Mouse (Mus musculus) lung, embryonic 16.5 days (tissue): ENCODE results near the gene Pak1ip1. TPM values are rescaled to one million over a fixed set of nuclear protein-coding genes. Genes with fewer than 3 reads are reported as not detected.
"Not testable (repeated sequence)": the region's sequence is repeated elsewhere in the genome, so short reads cannot be mapped to it uniquely, and the experiment has no call there.

Experiments
- ATAC-seq: fragments of 200-750 bp; cut with Nextera tagmentation; 2 replicates; pipeline ENCODE4 v1.8.0; 2017; ENCODE audit warnings: low read depth, mild to moderate bottlenecking, moderate library complexity
- H3K27ac ChIP-seq: fragments of 300-500 bp; sonication (generic); 2 replicates; pipeline ENCODE4 v1.5.1; 2014; ENCODE audit warnings: mild to moderate bottlenecking, control low read depth, low read length
- H3K27me3 ChIP-seq: fragments of 300-500 bp; sonication (generic); 2 replicates; pipeline ENCODE4 v1.6.1; 2014; ENCODE audit warnings: low read depth, low read length, mixed read lengths; ENCODE audit not compliant: control insufficient read depth, insufficient read depth
- H3K36me3 ChIP-seq: fragments of 300-500 bp; sonication (generic); 2 replicates; pipeline ENCODE4 v1.6.1; 2014; ENCODE audit warnings: low read length; ENCODE audit not compliant: control insufficient read depth, insufficient read depth
- H3K4me1 ChIP-seq: fragments of 300-500 bp; sonication (generic); replicated peaks from 2 replicates; pipeline ENCODE4 v1.6.1; 2014; ENCODE audit warnings: low read length, mixed read lengths; ENCODE audit not compliant: control insufficient read depth, insufficient read depth
- H3K4me2 ChIP-seq: fragments of 300-500 bp; sonication (generic); 2 replicates; pipeline ENCODE4 v1.6.1; 2014; ENCODE audit warnings: low read depth, low read length, control low read depth
- H3K4me3 ChIP-seq: fragments of 300-500 bp; sonication (generic); 2 replicates; pipeline ENCODE4 v1.5.1; 2014; ENCODE audit warnings: mild to moderate bottlenecking, low read length, control low read depth
- H3K9ac ChIP-seq: fragments of 300-500 bp; sonication (generic); 2 replicates; pipeline ENCODE4 v1.6.1; 2014; ENCODE audit warnings: low read length, control low read depth
- H3K9me3 ChIP-seq: fragments of 300-500 bp; sonication (generic); 2 replicates; pipeline ENCODE4 v1.6.1; 2016; ENCODE audit warnings: low read length; ENCODE audit not compliant: control insufficient read depth
- WGBS: fragments of 180-500 bp; shearing (Covaris S2); extraction: QIAGEN DNeasy Blood & Tissue Kit; methylation state at CpG from one replicate; pipeline ENCODE4 v1.1.7; 2014; 5-methylcytosine and 5-hydroxymethylcytosine counted together
- polyA plus RNA-seq: library from polyadenylated mRNA; unstranded; fragments of >200 nt; fragmentation: Nextera tagmentation; extraction: Ambion mirVana; gene quantifications from 2 replicates; pipeline ENCODE4 v1.2.1, GENCODE M21; 2015

Pak1ip1 gene
- polyA plus RNA-seq, 1 experiment from 2014 or later = 62.2 TPM

DNA sequence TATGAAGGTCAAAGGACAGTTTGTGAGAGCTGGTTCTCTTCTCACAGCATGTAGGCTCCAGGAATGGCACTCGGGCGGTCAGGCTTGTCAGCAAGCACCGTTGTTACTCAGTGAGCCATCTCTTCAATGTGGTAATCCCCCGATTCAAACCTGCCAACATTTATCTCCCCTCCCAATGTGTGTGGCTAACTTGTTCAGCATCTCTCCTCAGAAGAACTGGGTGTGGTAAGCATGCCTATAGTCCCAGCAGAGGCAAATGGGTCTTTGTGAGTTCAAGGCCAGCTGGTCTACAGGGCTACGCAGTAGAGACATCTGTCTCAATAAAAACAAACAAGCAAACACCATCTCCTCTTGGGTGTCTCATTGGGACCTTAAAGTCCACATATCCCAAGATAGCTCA is 27.8 kb upstream of the Pak1ip1 start:
- Histone ChIP-seq H3K4me3 (no peak overlapping the region), H3K9me3 (no peaks in the 10 kb centered on the region), H3K9ac (no peak overlapping the region), H3K36me3 (no peaks in the 10 kb centered on the region), H3K27me3 (no peaks in the 10 kb centered on the region), H3K27ac (no peak overlapping the region), H3K4me2 (no peak overlapping the region), H3K4me1 (no peaks in the 10 kb centered on the region)
- 85% methylated on average over 5 of the region's 5 CpGs for WGBS
- no peak for ATAC-seq

GRCm38 (mm10) chr13:40977609-40978008 is 23.2 kb upstream of the Pak1ip1 start:
- no peak overlapping the region for H3K4me3 ChIP-seq
- WGBS = 24% methylated on average over 7 of the region's 7 CpGs
- H3K9me3 ChIP-seq = no peaks in the 10 kb centered on the region

GRCm38 (mm10) chr13:40978652-40979051 is 22.2 kb upstream of the Pak1ip1 start:
- no peak overlapping the region for H3K9ac ChIP-seq
- no peak overlapping the region for H3K27ac ChIP-seq
- H3K9me3 ChIP-seq = no peaks in the 10 kb centered on the region
- H3K27me3 ChIP-seq = no peaks in the 10 kb centered on the region
- H3K4me2 ChIP-seq = no peak overlapping the region
- WGBS = 52% methylated on average over 4 of the region's 4 CpGs
- H3K4me1 ChIP-seq = 0 out of 2 replicates have a peak, but pooled peaks cover 3% of the 10 kb centered on the region
- H3K36me3 ChIP-seq = no peaks in the 10 kb centered on the region
- peak; percentile 34; the same call in 1 of the 2 replicates for ATAC-seq
- no peak overlapping the region for H3K4me3 ChIP-seq

More at GRCm38 (mm10) chr13:40977609-40978008, 23.2 kb upstream of the Pak1ip1 start:
- Histone ChIP-seq H3K4me2 (no peak overlapping the region), H3K9ac (no peak overlapping the region), H3K27me3 (no peaks in the 10 kb centered on the region), H3K4me1 (0 out of 2 replicates have a peak, but pooled peaks cover 3% of the 10 kb centered on the region), H3K27ac (no peak overlapping the region), H3K36me3 (no peaks in the 10 kb centered on the region)
- no peak for ATAC-seq

GRCm38 (mm10) chr13:40979321-40979720 is 21.5 kb upstream of the Pak1ip1 start:
- ATAC-seq = no peak
- no peaks in the 10 kb centered on the region for H3K9me3 ChIP-seq
- no peak overlapping the region for H3K4me2 ChIP-seq
- H3K9ac ChIP-seq = no peak overlapping the region
- H3K4me1 ChIP-seq = 0 out of 2 replicates have a peak, but pooled peaks cover 3% of the 10 kb centered on the region
- no peak overlapping the region for H3K4me3 ChIP-seq
- no peaks in the 10 kb centered on the region for H3K36me3 ChIP-seq
- no peaks in the 10 kb centered on the region for H3K27me3 ChIP-seq
- H3K27ac ChIP-seq = peak overlapping the region; percentile 31; the same call in 1 of the 2 replicates
- WGBS = 32% methylated on average over 2 of the region's 2 CpGs

GRCm38 (mm10) chr13:40982759-40983158 is 18.1 kb upstream of the Pak1ip1 start:
- H3K4me2 ChIP-seq = no peak overlapping the region
- WGBS = 86% methylated on average over 1 of the region's 1 CpGs
- H3K27ac ChIP-seq = no peak overlapping the region
- H3K36me3 ChIP-seq = no peaks in the 10 kb centered on the region
- H3K4me3 ChIP-seq = no peak overlapping the region
- H3K9me3 ChIP-seq = no peaks in the 10 kb centered on the region
- H3K9ac ChIP-seq = no peak overlapping the region
- no peaks in the 10 kb centered on the region for H3K27me3 ChIP-seq
- no peak for ATAC-seq
- 0 out of 2 replicates have a peak, but pooled peaks cover 3% of the 10 kb centered on the region for H3K4me1 ChIP-seq

DNA sequence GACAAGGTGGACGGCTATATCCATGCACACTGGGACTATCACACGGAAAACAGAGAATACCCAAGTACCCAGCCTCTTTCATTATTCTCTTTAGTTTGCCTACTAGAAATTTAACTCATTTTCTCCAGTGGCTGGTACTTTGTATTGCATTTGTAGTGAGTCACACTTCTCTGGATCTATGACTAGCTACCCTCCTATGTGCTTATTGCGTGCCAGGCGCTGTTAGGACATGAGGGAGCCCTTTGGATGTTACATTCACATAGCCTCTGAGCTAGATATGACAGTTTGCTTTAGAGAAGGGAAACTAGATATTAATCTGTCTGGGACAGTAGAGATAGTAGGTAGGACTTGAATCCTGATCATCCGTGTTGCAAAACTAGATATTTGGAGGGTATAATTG is 14.7 kb upstream of the Pak1ip1 start:
- ATAC-seq = no peak
- H3K9me3 ChIP-seq = no peaks in the 10 kb centered on the region
- no peak overlapping the region for H3K4me2 ChIP-seq
- 89% methylated on average over 5 of the region's 5 CpGs for WGBS
- no peaks in the 10 kb centered on the region for H3K4me1 ChIP-seq
- no peak overlapping the region for H3K4me3 ChIP-seq
- no peak overlapping the region for H3K9ac ChIP-seq
- H3K36me3 ChIP-seq = no peaks in the 10 kb centered on the region
- H3K27me3 ChIP-seq = no peaks in the 10 kb centered on the region
- no peak overlapping the region for H3K27ac ChIP-seq

- H3K4me3 ChIP-seq, H3K27ac ChIP-seq, H3K9ac ChIP-seq, H3K36me3 ChIP-seq, ATAC-seq, H3K4me1 ChIP-seq, H3K9me3 ChIP-seq, H3K4me2 ChIP-seq, H3K27me3 ChIP-seq: not testable (repeated sequence)
- 60% methylated on average over 4 of the region's 4 CpGs for WGBS
These were observed 13.1 kb upstream of the Pak1ip1 start for GRCm38 (mm10) chr13:40987608-40988303.

DNA sequence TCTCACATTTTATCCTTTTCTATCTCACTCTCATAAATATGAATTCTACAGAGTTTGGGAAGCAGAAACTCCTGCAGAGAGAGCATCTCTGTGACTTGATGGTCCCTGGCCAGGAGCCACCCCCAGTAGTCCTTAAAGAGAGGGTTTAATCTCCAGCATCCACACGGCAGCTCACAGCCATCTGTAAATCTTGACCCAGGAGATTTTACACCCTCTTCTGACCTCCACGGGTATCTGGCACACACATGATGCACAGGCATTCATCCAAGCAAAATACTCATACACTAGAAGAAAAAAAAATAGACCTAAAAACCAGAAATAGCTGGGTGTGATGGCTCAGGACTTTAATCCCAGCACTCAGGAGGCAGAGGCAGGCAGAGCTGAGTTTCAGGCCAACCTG is 12.4 kb upstream of the Pak1ip1 start:
- Histone ChIP-seq H3K9ac (no peak overlapping the region), H3K36me3 (no peaks in the 10 kb centered on the region), H3K4me3 (no peak overlapping the region), H3K4me1 (no peaks in the 10 kb centered on the region), H3K27ac (no peak overlapping the region), H3K9me3 (no peaks in the 10 kb centered on the region), H3K27me3 (no peaks in the 10 kb centered on the region), H3K4me2 (no peak overlapping the region)
- ATAC-seq = no peak
- 43% methylated on average over 2 of the region's 2 CpGs for WGBS

- no peak for ATAC-seq
- no peak overlapping the region; the same call in 1 of the 2 replicates for H3K27ac ChIP-seq
These were observed 6.1 kb upstream of the Pak1ip1 start for GRCm38 (mm10) chr13:40994487-40995263.

More at GRCm38 (mm10) chr13:40994487-40995263, 6.1 kb upstream of the Pak1ip1 start:
- Histone ChIP-seq H3K9me3 (no peaks in the 10 kb centered on the region), H3K36me3 (no peaks in the 10 kb centered on the region), H3K4me2 (peak overlapping the region; percentile 9), H3K4me3 (no peak overlapping the region), H3K9ac (no peak overlapping the region), H3K4me1 (peaks cover 6% of the 10 kb centered on the region; the same call in 1 of the 2 replicates), H3K27me3 (no peaks in the 10 kb centered on the region)
- WGBS = 5% methylated on average over 8 of the region's 8 CpGs
